Mouse (Mus musculus): ENCODE results near the gene Kif15.

Kif15 gene

GRCm38 (mm10) chr9:122950643-122951475 lies at the start of gene Kif15, which contains the start of gene 1110059G10Rik:
TSS of gene Kif15 (plus strand) at chr9:122951046.
TSS of gene 1110059G10Rik (minus strand) at chr9:122951000.
- H3K9me3 ChIP-seq (ENCODE audit: low read length), result no peaks in the 10 kb centered on the region
- H3K27me3 ChIP-seq (ENCODE audit: insufficient read depth, low read length), result no peaks in the 10 kb centered on the region
- no peak for TF ChIP-seq POU5F1 (IDR thresholded peaks at IDR 0.05; ENCODE audit: borderline replicate concordance, low read length)
- no peak for TF ChIP-seq CTCF (conservative IDR thresholded peaks at IDR 0.05; ENCODE audit: low read length)
- no peak for TF ChIP-seq NANOG (IDR thresholded peaks at IDR 0.05; ENCODE audit: borderline replicate concordance, low read length)
- H3K36me3 ChIP-seq (ENCODE audit: insufficient read depth, low read length), result peaks cover 26% of the 10 kb centered on the region
- peaks cover 35% of the 10 kb centered on the region for H3K4me1 ChIP-seq (replicated peaks; ENCODE audit: low read depth, low read length)
- peak within 1 kb of the TSS; percentile 96 for H3K4me3 ChIP-seq (replicated peaks; ENCODE audit: low read length)

- Histone ChIP-seq H3K27me3 (ENCODE audit: insufficient read depth, low read length) (peaks cover 3% of the 10 kb centered on the region; the same call in 1 of the 2 replicates), H3K36me3 (ENCODE audit: insufficient read depth, low read length) (no peaks in the 10 kb centered on the region), H3K9me3 (ENCODE audit: low read length) (no peaks in the 10 kb centered on the region), H3K4me3 (replicated peaks; ENCODE audit: low read length) (no peak overlapping the region), H3K4me1 (replicated peaks; ENCODE audit: low read depth, low read length) (0 out of 2 replicates have a peak, but pooled peaks cover 6% of the 10 kb centered on the region)
- TF ChIP-seq NANOG (IDR thresholded peaks at IDR 0.05; ENCODE audit: borderline replicate concordance, low read length) (no peak), POU5F1 (IDR thresholded peaks at IDR 0.05; ENCODE audit: borderline replicate concordance, low read length) (no peak), CTCF (conservative IDR thresholded peaks at IDR 0.05; ENCODE audit: low read length) (no peak)
Observed at GRCm38 (mm10) chr9:122901047-122901446, 49.8 kb upstream of the Kif15 start.

DNA sequence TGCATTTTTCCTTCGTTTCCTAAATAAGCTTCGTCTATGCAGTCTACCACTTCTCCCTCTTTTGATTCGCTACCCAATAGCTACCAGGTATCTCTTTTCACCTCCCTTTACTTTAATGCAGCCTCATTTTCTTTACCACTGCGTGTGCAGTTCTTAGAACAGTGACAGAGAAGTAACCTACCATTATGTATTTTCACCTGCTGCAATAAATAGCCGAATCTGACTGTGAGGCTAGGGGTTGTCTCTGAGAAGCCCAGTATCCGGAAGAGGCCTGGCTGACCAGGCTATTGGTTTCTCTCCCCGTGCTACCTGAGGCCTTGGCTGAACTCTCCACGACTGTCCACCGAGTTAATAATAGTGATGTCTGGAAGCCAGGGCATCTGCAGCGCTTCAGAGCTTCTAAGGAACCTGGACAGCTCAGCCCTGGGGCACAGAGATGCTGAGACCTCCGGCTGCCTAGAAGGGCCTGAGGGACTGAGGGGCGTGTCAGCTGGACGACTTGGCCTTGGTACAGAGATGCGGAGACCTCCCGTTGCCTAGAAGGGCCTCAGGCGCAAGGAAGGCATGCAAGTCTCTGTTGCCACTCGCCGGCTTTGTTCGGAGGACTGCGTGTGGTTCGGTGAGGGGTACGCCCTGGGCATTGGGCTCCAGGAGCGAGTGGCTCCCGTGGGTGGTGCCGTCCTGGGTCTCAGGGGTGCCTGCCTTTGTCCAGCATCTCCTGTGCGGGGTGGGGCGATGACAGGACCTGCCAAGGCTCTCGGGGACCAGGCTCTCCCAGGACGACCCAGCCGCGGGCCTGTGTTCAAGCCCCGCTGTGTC lies 47.9 kb upstream of the Kif15 start:
- no peak for TF ChIP-seq POU5F1 (IDR thresholded peaks at IDR 0.05; ENCODE audit: borderline replicate concordance, low read length)
- no peaks in the 10 kb centered on the region for H3K36me3 ChIP-seq (ENCODE audit: insufficient read depth, low read length)
- peaks cover 3% of the 10 kb centered on the region; the same call in 1 of the 2 replicates for H3K27me3 ChIP-seq (ENCODE audit: insufficient read depth, low read length)
- no peaks in the 10 kb centered on the region for H3K9me3 ChIP-seq (ENCODE audit: low read length)
- H3K4me1 ChIP-seq (replicated peaks; ENCODE audit: low read depth, low read length), result 0 out of 2 replicates have a peak, but pooled peaks cover 6% of the 10 kb centered on the region
- H3K4me3 ChIP-seq (replicated peaks; ENCODE audit: low read length), result peak overlapping the region; percentile 83

DNA sequence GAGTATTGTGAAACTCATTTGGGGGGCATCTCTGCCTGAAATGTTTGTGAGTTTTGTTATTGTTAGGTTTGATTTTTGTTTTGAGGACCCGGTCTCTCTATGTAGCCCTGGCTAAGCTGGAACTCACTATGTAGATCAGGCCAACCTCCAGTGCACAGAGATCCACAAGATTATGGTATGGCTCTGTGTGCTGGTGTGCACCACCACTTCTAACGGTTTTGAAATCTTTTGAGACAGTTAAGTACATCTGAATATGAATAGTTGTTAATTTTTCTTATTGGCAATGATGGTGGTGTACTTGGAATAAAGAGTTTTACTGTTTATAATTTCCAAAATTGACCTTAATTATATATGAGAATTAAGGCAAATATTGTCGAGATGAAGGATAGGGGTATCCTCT lies 28.4 kb upstream of the Kif15 start:
- H3K36me3 ChIP-seq (ENCODE audit: insufficient read depth, low read length), result peaks cover 29% of the 10 kb centered on the region
- peak overlapping the region; percentile 92 for H3K4me3 ChIP-seq (replicated peaks; ENCODE audit: low read length)
- TF ChIP-seq POU5F1 (IDR thresholded peaks at IDR 0.05; ENCODE audit: borderline replicate concordance, low read length), result no peak
- TF ChIP-seq NANOG (IDR thresholded peaks at IDR 0.05; ENCODE audit: borderline replicate concordance, low read length), result no peak
- TF ChIP-seq CTCF (conservative IDR thresholded peaks at IDR 0.05; ENCODE audit: low read length), result no peak
- peaks cover 20% of the 10 kb centered on the region for H3K27me3 ChIP-seq (ENCODE audit: insufficient read depth, low read length)
- no peaks in the 10 kb centered on the region for H3K9me3 ChIP-seq (ENCODE audit: low read length)
- peaks cover 10% of the 10 kb centered on the region for H3K4me1 ChIP-seq (replicated peaks; ENCODE audit: low read depth, low read length)

GRCm38 (mm10) chr9:122922936-122923381 lies 27.9 kb upstream of the Kif15 start, which contains the start of gene Zfp105:
TSS of gene Zfp105 (plus strand) at chr9:122923072.
- Histone ChIP-seq H3K9me3 (ENCODE audit: low read length) (no peaks in the 10 kb centered on the region), H3K4me3 (replicated peaks; ENCODE audit: low read length) (peak within 1 kb of the TSS; percentile 92), H3K4me1 (replicated peaks; ENCODE audit: low read depth, low read length) (peaks cover 10% of the 10 kb centered on the region), H3K36me3 (ENCODE audit: insufficient read depth, low read length) (peaks cover 34% of the 10 kb centered on the region), H3K27me3 (ENCODE audit: insufficient read depth, low read length) (peaks cover 19% of the 10 kb centered on the region)
- no peak for TF ChIP-seq NANOG (IDR thresholded peaks at IDR 0.05; ENCODE audit: borderline replicate concordance, low read length)
- TF ChIP-seq CTCF (conservative IDR thresholded peaks at IDR 0.05; ENCODE audit: low read length), result no peak
- no peak for TF ChIP-seq POU5F1 (IDR thresholded peaks at IDR 0.05; ENCODE audit: borderline replicate concordance, low read length)

DNA sequence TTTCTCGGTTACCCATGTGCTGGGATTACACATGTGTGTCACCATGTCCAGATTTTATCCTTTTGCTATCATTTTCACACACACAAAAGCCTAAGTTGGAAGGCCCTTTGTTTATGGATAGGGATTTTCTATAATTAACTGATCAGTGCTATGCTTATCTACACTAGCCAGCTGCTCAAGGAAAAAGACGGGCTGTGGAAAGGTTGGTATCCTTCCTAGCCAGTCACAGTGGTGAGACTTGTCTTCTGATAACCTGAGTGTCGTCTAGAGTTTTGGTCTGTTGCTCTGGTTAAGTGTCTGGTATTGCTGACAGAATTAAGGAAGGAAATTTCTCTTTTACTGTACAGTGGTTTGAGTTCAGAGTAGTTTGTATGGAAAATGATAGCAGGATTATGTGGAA lies 21.9 kb upstream of the Kif15 start:
- Histone ChIP-seq H3K27me3 (ENCODE audit: insufficient read depth, low read length) (no peaks in the 10 kb centered on the region), H3K36me3 (ENCODE audit: insufficient read depth, low read length) (peaks cover 80% of the 10 kb centered on the region), H3K4me1 (replicated peaks; ENCODE audit: low read depth, low read length) (peaks cover 4% of the 10 kb centered on the region; the same call in 1 of the 2 replicates), H3K9me3 (ENCODE audit: low read length) (no peaks in the 10 kb centered on the region), H3K4me3 (replicated peaks; ENCODE audit: low read length) (no peak overlapping the region)
- TF ChIP-seq CTCF (conservative IDR thresholded peaks at IDR 0.05; ENCODE audit: low read length), result no peak
- no peak for TF ChIP-seq NANOG (IDR thresholded peaks at IDR 0.05; ENCODE audit: borderline replicate concordance, low read length)
- TF ChIP-seq POU5F1 (IDR thresholded peaks at IDR 0.05; ENCODE audit: borderline replicate concordance, low read length), result no peak

DNA sequence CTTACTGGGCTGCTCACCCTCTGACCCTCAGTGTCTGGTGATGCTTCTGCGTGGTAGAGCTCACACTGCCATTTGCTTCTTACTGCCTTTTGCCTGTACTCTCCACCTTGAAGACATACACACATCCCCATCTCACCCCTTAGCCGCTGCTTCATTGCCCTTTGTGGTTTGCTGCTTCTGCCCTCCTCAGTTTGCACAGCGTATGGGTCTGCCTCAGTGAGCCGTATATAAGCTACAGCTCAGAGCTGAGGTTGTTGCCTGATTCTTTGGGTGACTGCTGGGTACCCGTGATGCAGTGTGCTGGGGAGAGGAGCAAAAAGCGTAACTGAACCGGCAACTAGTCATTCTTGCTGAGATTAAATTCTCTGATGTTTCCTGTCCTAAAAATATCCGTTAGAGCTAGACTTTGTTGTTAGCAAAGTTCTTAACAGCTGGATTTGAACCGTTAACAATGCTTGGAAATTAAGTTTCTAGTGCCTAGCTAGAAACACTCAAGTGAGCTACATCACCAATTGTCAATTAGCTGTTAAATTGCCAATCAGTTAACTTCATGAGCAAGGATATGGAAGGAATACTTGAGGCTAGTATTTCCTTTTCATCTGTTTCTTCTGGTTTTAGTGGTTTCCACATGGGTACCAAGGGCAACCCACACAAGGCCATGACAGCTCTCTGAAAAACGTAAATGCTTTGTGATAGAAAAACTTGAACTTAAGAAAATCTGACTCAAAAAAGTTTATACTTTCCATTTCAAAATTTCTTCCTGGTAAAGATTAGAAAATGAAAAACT lies 47.8 kb downstream of the Kif15 start:
- Histone ChIP-seq H3K4me1 (replicated peaks; ENCODE audit: low read depth, low read length) (no peaks in the 10 kb centered on the region), H3K9me3 (ENCODE audit: low read length) (no peaks in the 10 kb centered on the region), H3K36me3 (ENCODE audit: insufficient read depth, low read length) (peaks cover 99% of the 10 kb centered on the region), H3K27me3 (ENCODE audit: insufficient read depth, low read length) (no peaks in the 10 kb centered on the region), H3K4me3 (replicated peaks; ENCODE audit: low read length) (no peak overlapping the region)
- no peak for TF ChIP-seq NANOG (IDR thresholded peaks at IDR 0.05; ENCODE audit: borderline replicate concordance, low read length)
- TF ChIP-seq POU5F1 (IDR thresholded peaks at IDR 0.05; ENCODE audit: borderline replicate concordance, low read length), result no peak
- no peak for TF ChIP-seq CTCF (conservative IDR thresholded peaks at IDR 0.05; ENCODE audit: low read length)

Data from E14TG2a.4 (cell line).